Mouse (Mus musculus) T-helper 2 cell (primary cell): ENCODE data around the gene 1700028J19Rik.
"Not testable (repeated sequence)": the region's sequence is repeated elsewhere in the genome, so short reads cannot be mapped to it uniquely, and the experiment has no call there.

Source experiments
- in situ Hi-C: fragments of 300-600 bp; cut with MboI, MseI; formaldehyde crosslinking; loops from one replicate; pipeline ENCODE4 v1.15.1; 2025; ENCODE audit warnings: high pct_unique_total_duplicates

1700028J19Rik gene

DNA sequence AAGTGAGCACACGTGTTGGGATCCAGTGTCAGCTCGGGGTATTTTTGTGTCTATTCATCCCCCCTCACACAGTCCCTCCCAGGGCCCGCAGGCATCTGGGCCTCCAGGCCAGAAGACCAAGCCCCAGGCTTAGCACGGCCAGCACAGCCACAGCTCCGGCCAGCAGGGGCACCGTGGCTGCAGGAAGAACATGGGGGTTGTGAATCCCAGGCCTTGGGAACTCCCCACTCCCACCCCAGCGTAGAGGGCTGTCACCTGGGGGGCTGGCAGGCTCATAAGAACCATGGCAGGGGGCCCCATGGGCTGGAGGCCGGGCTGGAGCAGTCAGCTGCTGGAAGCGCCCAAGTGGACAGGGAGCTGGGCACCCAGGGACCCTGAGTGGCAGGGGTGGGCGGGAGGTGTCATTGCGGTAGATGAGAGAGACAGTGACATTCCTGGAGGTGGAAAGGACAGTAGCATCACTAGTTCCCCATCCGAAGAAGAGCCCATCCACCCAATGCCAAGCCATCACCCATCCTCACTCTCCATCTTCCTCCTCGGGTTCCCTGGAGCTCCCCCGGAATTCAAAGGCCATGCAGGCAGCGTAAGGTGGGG lies 6.6 kb upstream of the 1700028J19Rik start:
- in situ Hi-C loops = no loop called here

DNA sequence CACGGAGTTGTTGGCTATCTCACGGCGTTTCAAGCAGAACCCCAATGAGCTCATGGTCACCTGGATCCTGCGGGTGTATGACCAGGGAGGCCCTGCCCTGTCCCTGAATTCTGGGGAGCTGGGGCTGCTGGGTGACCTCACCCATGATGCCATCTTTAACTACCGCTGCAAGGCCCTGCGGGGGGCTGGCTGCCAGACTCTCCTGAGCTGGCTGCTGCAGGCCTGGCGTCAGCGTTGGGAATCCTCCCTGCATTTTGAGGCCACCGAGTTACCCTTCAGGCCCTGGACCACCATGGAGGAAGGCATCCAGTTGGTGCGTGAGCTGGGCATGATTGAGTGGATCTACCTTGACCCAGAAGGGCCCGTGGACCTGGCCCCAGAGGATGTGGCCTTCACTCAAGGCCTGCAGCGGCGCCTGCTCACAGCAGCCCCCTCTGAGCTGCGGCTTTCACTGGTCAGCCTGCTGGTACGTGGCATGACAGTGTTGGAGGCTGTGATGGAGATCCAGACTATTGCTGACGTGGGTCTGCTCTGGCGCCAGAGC lies 4.3 kb upstream of the 1700028J19Rik start:
- in situ Hi-C loops = not testable (repeated sequence)

DNA sequence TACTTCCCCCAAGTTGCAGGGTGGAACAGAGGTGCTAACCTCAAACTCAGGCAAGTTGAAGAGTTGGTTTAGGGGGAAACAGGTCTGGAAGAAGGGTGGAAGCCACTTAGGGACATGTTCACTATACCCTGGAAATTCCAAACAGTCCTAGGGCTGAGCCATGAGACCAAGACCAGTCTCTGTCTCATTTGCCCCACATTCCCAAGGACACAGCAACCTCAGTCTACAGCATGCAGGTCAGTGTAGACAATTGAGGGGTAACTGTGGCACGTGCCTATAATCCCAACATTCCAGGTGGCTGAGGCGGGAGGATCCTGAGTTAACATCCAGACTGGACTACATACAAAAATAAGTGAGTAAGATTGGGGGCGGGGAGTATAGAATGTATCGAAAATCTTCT lies 2.8 kb upstream of the 1700028J19Rik start:
- in situ Hi-C loops = no loop called here

- in situ Hi-C loops = no loop called here
Observed at GRCm38 (mm10) chr7:44247971-44248370, 1.5 kb upstream of the 1700028J19Rik start.

GRCm38 (mm10) chr7:44246984-44247470 lies 532 bp upstream of the 1700028J19Rik start:
- in situ Hi-C loops = no loop called here

- in situ Hi-C loops = no loop called here
Observed at GRCm38 (mm10) chr7:44244080-44244479, 2.4 kb downstream of the 1700028J19Rik start.

DNA sequence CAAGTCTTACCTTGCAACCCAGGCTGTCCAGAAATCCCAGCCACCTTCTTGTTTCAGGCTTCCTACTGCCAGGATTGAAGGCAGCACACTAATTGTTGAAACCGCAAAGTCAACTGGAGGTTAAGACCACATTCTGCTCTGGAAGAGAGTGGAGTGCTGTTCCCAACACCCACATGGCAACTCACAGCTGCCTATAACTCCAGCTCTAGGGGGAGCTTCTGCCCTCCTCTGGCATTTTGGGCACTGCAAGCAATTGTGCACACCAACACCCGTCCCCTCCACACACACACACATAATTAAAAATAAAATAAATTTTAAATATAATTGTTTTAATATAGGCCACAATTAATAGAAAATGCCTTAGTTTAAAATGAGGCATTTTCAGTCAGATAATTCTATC lies 5.3 kb downstream of the 1700028J19Rik start:
- in situ Hi-C loops = no loop called here

DNA sequence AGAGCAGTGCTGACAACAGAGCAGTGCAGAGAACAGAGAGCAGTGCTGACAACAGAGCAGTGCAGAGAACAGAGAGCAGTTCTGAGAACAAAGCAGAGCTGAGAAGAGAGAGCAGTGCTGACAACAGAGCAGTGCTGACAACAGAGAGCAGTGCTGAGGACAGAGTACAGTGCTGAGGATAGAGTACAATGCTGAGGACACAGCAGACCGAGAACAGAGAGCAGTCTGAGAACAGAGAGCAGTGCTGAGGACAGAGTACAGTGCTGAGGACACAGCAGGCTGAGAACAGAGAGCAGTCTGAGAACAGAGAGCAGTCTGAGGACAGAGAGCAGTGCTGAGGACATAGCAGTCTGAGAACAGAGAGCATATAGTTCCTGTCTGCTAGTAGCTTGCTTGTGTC lies 5.8 kb downstream of the 1700028J19Rik start:
- in situ Hi-C loops = no loop called here

- in situ Hi-C loops = no loop called here
Observed at GRCm38 (mm10) chr7:44239913-44240312, 6.6 kb downstream of the 1700028J19Rik start.

- in situ Hi-C loops = no loop called here
Observed at GRCm38 (mm10) chr7:44235909-44236308, 10.6 kb downstream of the 1700028J19Rik start, which contains the start of gene Gm36864. Gene Gm36864, plus strand, starts transcription at chr7:44236177.

GRCm38 (mm10) chr7:44225076-44225475 lies 21.4 kb downstream of the 1700028J19Rik start, which contains the start of gene Klk1:
Gene Klk1, plus strand, starts transcription at chr7:44225360.
- in situ Hi-C loops = no loop called here

- in situ Hi-C loops = not testable (repeated sequence)
Observed at GRCm38 (mm10) chr7:44222335-44222734, 24.2 kb downstream of the 1700028J19Rik start.

DNA sequence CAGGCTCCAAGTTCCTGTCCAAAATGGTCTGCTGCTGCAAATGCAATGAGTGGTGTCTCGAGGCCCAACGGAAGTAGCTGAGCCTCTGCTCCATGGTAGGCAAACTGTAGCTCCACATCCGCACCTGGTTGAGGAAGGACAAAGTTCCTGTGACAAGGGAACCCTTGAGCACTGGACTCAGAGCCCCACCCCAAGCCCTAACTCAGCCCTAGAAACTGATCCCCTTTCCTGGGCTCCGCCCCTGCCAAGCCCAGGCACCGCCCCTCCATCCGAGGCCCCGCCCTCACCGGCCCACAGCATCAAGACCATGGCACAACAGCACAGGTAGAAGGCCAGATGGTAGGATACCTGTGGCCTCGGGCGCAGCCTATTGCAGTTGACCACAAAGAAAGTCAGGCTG lies 24.9 kb downstream of the 1700028J19Rik start:
- in situ Hi-C loops = not testable (repeated sequence)

DNA sequence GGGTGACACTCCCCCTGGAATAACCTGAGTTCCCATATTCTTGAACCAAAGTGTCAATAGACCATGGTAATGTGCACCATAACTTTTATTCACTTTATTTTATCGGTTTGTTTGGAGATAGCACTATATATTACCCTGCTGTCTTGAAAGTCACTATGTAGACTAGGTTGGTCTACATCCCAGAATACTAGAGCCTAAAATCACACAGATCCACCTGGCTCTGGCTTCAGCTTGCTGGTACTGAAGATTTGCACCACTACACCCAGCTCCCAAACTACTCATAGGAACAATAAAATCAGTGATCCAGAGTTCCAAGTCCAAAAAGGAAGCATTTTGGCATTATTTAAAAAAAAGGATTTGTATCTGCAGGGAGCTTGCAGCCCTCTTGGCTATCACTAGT lies 30.9 kb downstream of the 1700028J19Rik start, which contains the start of gene Klk1b5:
Gene Klk1b5 (plus strand): TSS at position 301 of the 400 bp plus-strand sequence.
- in situ Hi-C loops = no loop called here

- in situ Hi-C loops = no loop called here
Observed at GRCm38 (mm10) chr7:44208307-44208706, 38.2 kb downstream of the 1700028J19Rik start.

DNA sequence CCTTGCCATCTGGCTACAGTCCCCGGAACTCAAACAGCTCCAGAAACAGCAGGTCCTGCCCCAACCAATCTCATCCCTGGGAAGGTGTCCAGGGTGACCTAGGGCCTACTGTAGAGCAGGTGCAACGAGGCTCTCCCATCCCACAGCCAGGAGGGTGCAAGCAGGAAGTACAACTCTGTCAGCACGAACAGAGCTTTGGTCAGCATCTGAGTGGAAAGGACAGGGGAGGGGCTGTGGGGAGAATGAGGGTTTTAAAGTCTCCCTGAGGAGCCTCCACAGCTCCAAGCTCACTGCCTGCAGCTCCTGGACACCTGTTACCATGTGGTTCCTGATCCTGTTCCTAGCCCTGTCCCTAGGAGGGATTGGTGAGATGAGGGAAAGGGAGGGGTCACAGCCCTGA lies 39.4 kb downstream of the 1700028J19Rik start, which contains the start of gene Klk1b4:
Gene Klk1b4 (plus strand): TSS at position 301 of the 400 bp plus-strand sequence.
- in situ Hi-C loops = not testable (repeated sequence)

DNA sequence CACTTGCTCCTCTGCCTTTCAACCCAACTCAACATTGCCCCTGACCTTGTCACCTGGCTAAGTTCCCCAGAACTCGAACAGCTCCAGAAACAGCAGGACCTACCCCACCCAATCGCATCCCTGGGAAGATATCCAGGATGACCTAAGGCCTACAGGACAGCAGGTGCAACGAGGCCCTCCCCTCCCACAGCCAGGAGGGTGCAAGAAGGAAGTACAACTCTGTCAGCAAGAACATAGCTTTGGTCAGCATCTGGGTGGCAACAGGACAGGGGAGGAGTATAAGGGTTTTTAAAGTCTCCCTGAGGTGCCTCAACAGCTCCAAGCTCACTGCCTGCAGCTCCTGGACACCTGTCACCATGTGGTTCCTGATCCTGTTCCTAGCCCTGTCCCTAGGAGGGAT lies 48.6 kb downstream of the 1700028J19Rik start, which contains the start of gene Klk1b3:
Gene Klk1b3 (plus strand): TSS at position 301 of the 400 bp plus-strand sequence.
- in situ Hi-C loops = loop anchor here (10.0 kb wide), 1 partner anchor 143 kb away; the partner anchor contains the start of gene Klk1b27

DNA sequence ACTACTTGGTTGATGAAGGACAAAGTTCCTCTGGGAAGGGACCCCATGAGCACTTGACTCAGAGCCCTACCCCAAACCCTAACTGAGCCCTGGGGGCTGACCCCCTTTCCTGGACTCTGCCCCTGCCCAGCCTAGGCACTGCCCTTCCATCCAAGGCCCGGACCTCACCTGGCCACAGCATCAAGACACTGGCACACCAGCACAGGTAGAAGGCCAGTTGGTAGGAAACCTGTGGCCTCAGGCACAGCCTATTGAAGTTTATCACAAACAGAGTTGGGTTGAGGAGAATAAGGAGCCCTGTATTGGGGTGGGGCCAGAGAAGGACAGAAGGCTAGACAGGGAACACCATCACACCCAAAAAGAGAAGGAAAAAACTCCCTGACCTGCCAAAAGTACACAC lies 53.0 kb downstream of the 1700028J19Rik start:
- in situ Hi-C loops = loop anchor here (10.0 kb wide), 1 partner anchor 139 kb away; the partner anchor contains the start of gene Klk1b27

DNA sequence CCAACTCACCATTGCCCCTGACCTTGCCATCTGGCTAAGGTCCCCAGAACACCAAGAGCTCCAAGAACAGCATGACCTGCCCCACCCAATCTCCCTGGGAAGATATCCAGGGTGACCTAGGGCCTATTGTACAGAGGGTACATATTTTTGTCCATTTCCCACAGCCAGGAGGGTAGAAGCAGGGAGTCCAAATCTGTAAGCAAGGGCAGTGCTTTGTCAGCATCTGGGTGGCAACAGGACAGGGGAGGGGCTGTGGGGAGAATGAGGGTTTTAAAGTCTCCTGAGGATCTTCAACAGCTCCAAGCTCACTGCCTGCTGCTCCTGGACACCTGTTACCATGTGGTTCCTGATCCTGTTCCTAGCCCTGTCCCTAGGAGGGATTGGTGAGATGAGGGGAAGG lies 58.6 kb downstream of the 1700028J19Rik start, which contains the start of gene Klk1b24:
Gene Klk1b24 (plus strand): TSS at position 301 of the 400 bp plus-strand sequence.
- in situ Hi-C loops = loop anchor here (10.0 kb wide), 1 partner anchor 363 kb away; the partner anchor contains the start of gene Klk6

- in situ Hi-C loops = loop anchor here (10.0 kb wide), 1 partner anchor 362 kb away; the partner anchor contains the start of gene Klk6
Observed at GRCm38 (mm10) chr7:44186516-44186915, 60.0 kb downstream of the 1700028J19Rik start.
